Mouse (Mus musculus) kidney, adult 2 months (tissue): Measurements from ENCODE around the gene Mindy1.

Source experiments
- CTCF ChIP-seq: fragments of 200-500 bp; conservative IDR thresholded peaks from 2 replicates; pipeline ENCODE4 v1.5.1; 2011; ENCODE audit warnings: low read depth, mild to moderate bottlenecking, control low read depth, low read length, moderate library complexity, mixed read lengths; ENCODE audit not compliant: insufficient read depth, insufficient read length
- POLR2A ChIP-seq: fragments of 200-500 bp; IDR thresholded peaks from one replicate; pipeline ENCODE4 v1.6.1; 2011; ENCODE audit warnings: low read depth, low read length, control low read depth

DNA sequence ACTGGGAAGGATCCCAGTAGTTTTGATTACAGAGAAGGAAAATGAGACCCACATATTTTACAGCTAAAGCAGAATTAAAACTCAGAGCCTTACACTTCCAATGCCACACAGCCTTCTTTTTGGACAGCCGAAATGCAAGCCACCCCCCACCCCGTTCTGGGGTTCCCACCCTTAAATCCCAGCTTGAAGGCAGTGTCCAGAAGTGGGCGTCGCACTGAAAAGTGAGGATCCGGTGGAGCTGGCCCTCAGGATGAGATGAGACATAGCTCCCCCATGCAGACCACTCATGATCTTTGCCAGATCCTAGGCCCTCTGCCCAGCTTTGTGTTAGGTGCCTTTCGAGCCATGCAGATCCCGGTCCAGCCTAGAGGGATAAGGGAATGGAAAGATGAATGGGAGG lies 39.6 kb upstream of the Mindy1 start, which contains the start of gene Gm128:
- TF ChIP-seq CTCF = no peak
- TF ChIP-seq POLR2A = no peak
